Comparison of ENCODE assay signal across 9 mouse cellular contexts in genomic region chr12:27341130-27341870, GRCm38 (mm10). TPM values are rescaled to one million over a fixed set of nuclear protein-coding genes. Genes with fewer than 3 reads are reported as not detected.
A peak's percentile ranks its signal among the peaks of the same experiment; 100 is the strongest.
DNase-seq lines count a peak whose midpoint lies in the region; ATAC-seq and TF ChIP-seq lines count a peak whose summit lies in the region.
"Had no signal": no experiment of that assay in that cellular context is flagged by ENCODE, and none has a peak within 500 bp of the region (broad histone marks: within the 10 kb centered on the region; RNA-seq: fewer than 3 reads in every experiment).

No protein-coding gene starts in this region.

- peak overlapping the region; percentile 75 for H3K4me3 ChIP-seq in gastrocnemius, adult 2 months
- peak overlapping the region; percentile 79 for H3K4me3 ChIP-seq in heart, embryonic 15.5 days
- peak overlapping the region; percentile 44 for H3K4me3 ChIP-seq in liver, postnatal 0 days (ENCODE audit: low read depth, low read length)

- no peaks in the 10 kb centered on the region for H3K27me3 ChIP-seq in heart, embryonic 15.5 days
- H3K27me3 ChIP-seq in liver, postnatal 0 days (ENCODE audit: insufficient read depth, low read length), result peaks cover 69% of the 10 kb centered on the region

- peak overlapping the region; percentile 76 for H3K9ac ChIP-seq in heart, embryonic 15.5 days
- no peak overlapping the region for H3K9ac ChIP-seq in liver, postnatal 0 days (replicated peaks)

- no peak for TF ChIP-seq CTCF in gastrocnemius, adult 2 months (IDR thresholded peaks at IDR 0.05)
- TF ChIP-seq CTCF in liver, postnatal 0 days (IDR thresholded peaks at IDR 0.05; ENCODE audit: low read depth), result no peak

- peak overlapping the region; percentile 97 for H3K4me2 ChIP-seq in heart, embryonic 15.5 days
- H3K4me2 ChIP-seq in liver, postnatal 0 days (ENCODE audit: low read depth, low read length), result peak overlapping the region; percentile 62

- no peak overlapping the region for H3K27ac ChIP-seq in gastrocnemius, adult 2 months
- peak overlapping the region; percentile 97 for H3K27ac ChIP-seq in heart, embryonic 15.5 days
- no peak overlapping the region for H3K27ac ChIP-seq in liver, postnatal 0 days (ENCODE audit: low read depth)

- no peak for TF ChIP-seq EP300 in liver, postnatal 0 days (IDR thresholded peaks at IDR 0.05; ENCODE audit: low read depth)

- H3K9me3 ChIP-seq in heart, embryonic 15.5 days (replicated peaks), result no peaks in the 10 kb centered on the region
- no peaks in the 10 kb centered on the region for H3K9me3 ChIP-seq in liver, postnatal 0 days (ENCODE audit: low read length)

- under 1% methylated on average over 80 of the region's 80 CpGs for WGBS in heart, embryonic 15.5 days
- WGBS in liver, postnatal 0 days (ENCODE audit: insufficient replicate concordance), result 3% methylated on average over 58 of the region's 80 CpGs

- H3K4me1 ChIP-seq in heart, embryonic 15.5 days (replicated peaks), result peaks cover 5% of the 10 kb centered on the region; the same call in 1 of the 2 replicates
- peaks cover 11% of the 10 kb centered on the region; the same call in 1 of the 2 replicates for H3K4me1 ChIP-seq in liver, postnatal 0 days (ENCODE audit: insufficient read depth)

- no peaks in the 10 kb centered on the region for H3K36me3 ChIP-seq in heart, embryonic 15.5 days
- H3K36me3 ChIP-seq in liver, postnatal 0 days (replicated peaks; ENCODE audit: insufficient read depth, low read length), result no peaks in the 10 kb centered on the region

- peak; percentile 26 for DNase-seq in gastrocnemius, adult 2 months
- no peak for DNase-seq in gastrocnemius, adult 18-20 months (ENCODE audit: low spot score)
- DNase-seq in embryo, embryonic 11 days, result peak; percentile 73
- DNase-seq in layer of hippocampus, adult 8-10 months (ENCODE audit: low spot score in 2 of 2), result peak; percentile 29 to 43
- peak; percentile 16 for DNase-seq in liver, postnatal 0 days
- DNase-seq in retina, embryonic 14.5 days (ENCODE audit: low spot score), result peak; percentile 69
- no peak for DNase-seq in spleen, adult 12 weeks (ENCODE audit: low spot score)

- no peak for ATAC-seq in heart, embryonic 15.5 days (replicated peaks; ENCODE audit: insufficient number of reproducible peaks, insufficient read depth, low FRiP score, low read depth)
- no peak for ATAC-seq in liver, postnatal 0 days

- intact Hi-C loops in gastrocnemius, adult 2 months (cut with DNase I), result loop anchor here (10.0 kb wide), 1 partner anchor 1084 kb away; no protein-coding TSS in a partner anchor

RNA-seq across cellular contexts. Expression of gene Sox11, which starts 1.1 kb away (rescaled TPM):
- under 1 TPM; 0.05 to 0.11 TPM for total RNA-seq in gastrocnemius, adult 2 months (2021)
- total RNA-seq in gastrocnemius, adult 18-20 months (2021), result under 1 TPM; 0.02 TPM
- 13.6 and 13.7 TPM in 2 replicates for polyA plus RNA-seq in heart, embryonic 15.5 days (2015; fragmentation: Nextera tagmentation; extraction: Ambion mirVana)
- total RNA-seq in layer of hippocampus, adult 8-10 months (2022), result 10 to 100 TPM in 3 of 4 experiments, 1 to 10 TPM in 1; 9.1 to 15.7 (median 11.9) TPM
- 0.48 and 0.54 TPM in 2 replicates for polyA plus RNA-seq in liver, postnatal 0 days (2015; fragmentation: Nextera tagmentation; extraction: Ambion mirVana)
- total RNA-seq: hematopoietic stem cell, adult 5-6 weeks had no signal

Comparison
In these comparisons a context has a peak if more than half of its experiments do, and no peak if none do; other contexts are left out.
1. DNase-seq: peak in gastrocnemius, adult 2 months (single experiment), embryo, embryonic 11 days (single experiment), layer of hippocampus, adult 8-10 months (2 of 2), liver, postnatal 0 days (single experiment) and retina, embryonic 14.5 days (single experiment); none in gastrocnemius, adult 18-20 months (single experiment) and spleen, adult 12 weeks (single experiment).
2. RNA of gene Sox11, which starts 1.1 kb away (total RNA-seq): 9.1 to 15.7 TPM in layer of hippocampus, adult 8-10 months; 0.05 to 0.11 TPM in gastrocnemius, adult 2 months and 0.02 TPM in gastrocnemius, adult 18-20 months; every median in the first group is over 4 times any median in the second.
3. Peak in every context shown above with its lines, with median percentiles within 50 percentile points of each other: H3K4me3 ChIP-seq.